Mouse (Mus musculus) embryonic facial prominence, embryonic 14.5 days (tissue): Measurements from ENCODE around the gene Kcnk4. TPM values are rescaled to one million over a fixed set of nuclear protein-coding genes. Genes with fewer than 3 reads are reported as not detected.

Source experiments
- ATAC-seq: fragments of 200-750 bp; cut with Nextera tagmentation; 2 replicates; pipeline ENCODE4 v1.8.0; 2017; ENCODE audit warnings: low read depth, moderate number of reproducible peaks, moderate TSS enrichment
- DNase-seq: peaks from one replicate; pipeline ENCODE4 v3.0.0-alpha.2; 2015; ENCODE audit warnings: low spot score
- H3K27ac ChIP-seq: fragments of 300-500 bp; sonication (generic); replicated peaks from 2 replicates; pipeline ENCODE4 v1.5.1; 2014; ENCODE audit warnings: low read depth, mild to moderate bottlenecking, low read length, moderate library complexity
- H3K27me3 ChIP-seq: fragments of 300-500 bp; sonication (generic); replicated peaks from 2 replicates; pipeline ENCODE4 v1.6.1; 2014; ENCODE audit warnings: low read length; ENCODE audit not compliant: control insufficient read depth, insufficient read depth
- H3K36me3 ChIP-seq: fragments of 300-500 bp; sonication (generic); 2 replicates; pipeline ENCODE4 v1.6.1; 2014; ENCODE audit warnings: low read length, mixed read lengths; ENCODE audit not compliant: control insufficient read depth, insufficient read depth
- H3K4me1 ChIP-seq: fragments of 300-500 bp; sonication (generic); 2 replicates; pipeline ENCODE4 v1.6.1; 2014; ENCODE audit warnings: antibody characterized with exemption, low read length; ENCODE audit not compliant: control insufficient read depth, insufficient read depth
- H3K4me2 ChIP-seq: fragments of 300-500 bp; sonication (generic); 2 replicates; pipeline ENCODE4 v1.6.1; 2014; ENCODE audit warnings: low read depth, mild to moderate bottlenecking, low read length, moderate library complexity, mixed read lengths
- H3K4me3 ChIP-seq: fragments of 300-500 bp; sonication (generic); 2 replicates; pipeline ENCODE4 v1.5.1; 2014; ENCODE audit warnings: low read depth, mild to moderate bottlenecking, low read length
- H3K9ac ChIP-seq: fragments of 300-500 bp; sonication (generic); 2 replicates; pipeline ENCODE4 v1.6.1; 2014; ENCODE audit warnings: low read depth, mild to moderate bottlenecking, low read length, moderate library complexity, mixed read lengths
- H3K9me3 ChIP-seq: fragments of 300-500 bp; sonication (generic); 2 replicates; pipeline ENCODE4 v1.6.1; 2016; ENCODE audit warnings: low read length; ENCODE audit not compliant: control insufficient read depth
- WGBS: fragments of 180-500 bp; shearing (Covaris S2); extraction: QIAGEN DNeasy Blood & Tissue Kit; methylation state at CpG from one replicate; pipeline ENCODE4 v1.1.7; 2014; 5-methylcytosine and 5-hydroxymethylcytosine counted together
- polyA plus RNA-seq: library from polyadenylated mRNA; unstranded; fragments of >200 nt; fragmentation: Nextera tagmentation; extraction: Ambion mirVana; gene quantifications from 2 replicates; pipeline ENCODE4 v1.2.1, GENCODE M21; 2014

Kcnk4 gene
- polyA plus RNA-seq, 1 experiment from 2014 or later, result 1.6 TPM

DNA sequence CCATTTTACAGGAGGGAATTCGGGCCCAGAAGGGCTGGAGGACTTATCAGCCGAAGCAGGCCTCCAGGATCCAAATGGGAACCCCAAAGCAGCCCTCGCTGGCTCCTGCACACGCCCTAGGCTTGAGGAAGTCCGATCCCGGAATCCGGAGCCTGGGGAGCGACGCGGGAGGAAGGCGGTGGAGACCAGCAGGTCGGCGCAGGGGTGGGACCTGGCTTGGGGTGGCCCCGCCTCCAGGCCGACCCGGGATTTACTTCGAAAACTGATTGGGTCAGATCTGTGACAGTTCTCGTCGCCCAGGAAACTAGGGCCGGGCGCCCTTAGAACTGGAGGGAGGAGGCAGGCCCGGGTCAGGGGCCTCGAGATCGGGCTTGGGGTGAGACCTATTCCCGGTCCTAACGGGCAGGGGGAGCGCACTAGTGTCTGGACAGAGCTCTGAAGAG lies 8.0 kb upstream of the Kcnk4 start, which contains the start of gene Gpr137:
TSS of gene Gpr137 (minus strand) at position 232 of the 443 bp plus-strand sequence.
- ATAC-seq (peak; percentile 93), DNase-seq (peak; percentile 97)
- peaks cover 15% of the 10 kb centered on the region for H3K4me1 ChIP-seq
- H3K9ac ChIP-seq, result peak within 1 kb of the TSS; percentile 87
- H3K36me3 ChIP-seq, result peaks cover 12% of the 10 kb centered on the region; the same call in 1 of the 2 replicates
- H3K4me3 ChIP-seq, result peak within 1 kb of the TSS; percentile 90
- H3K4me2 ChIP-seq, result peak within 1 kb of the TSS; percentile 99
- under 1% methylated on average over 27 of the region's 27 CpGs for WGBS
- H3K27ac ChIP-seq, result peak within 1 kb of the TSS; percentile 95
- H3K27me3 ChIP-seq, result no peaks in the 10 kb centered on the region
- H3K9me3 ChIP-seq, result no peaks in the 10 kb centered on the region

GRCm38 (mm10) chr19:6941372-6942248 lies 7.3 kb upstream of the Kcnk4 start, which contains the start of gene Bad:
Gene Bad, plus strand, starts transcription at chr19:6941861.
- H3K4me3 ChIP-seq, result peak within 1 kb of the TSS; percentile 90
- under 1% methylated on average over 68 of the region's 83 CpGs for WGBS
- H3K4me1 ChIP-seq, result peaks cover 15% of the 10 kb centered on the region
- H3K27ac ChIP-seq, result peak within 1 kb of the TSS; percentile 95
- peak within 1 kb of the TSS; percentile 99 for H3K4me2 ChIP-seq
- no peaks in the 10 kb centered on the region for H3K27me3 ChIP-seq
- peak; percentile 95 for DNase-seq
- H3K9ac ChIP-seq, result peak within 1 kb of the TSS; percentile 87
- H3K9me3 ChIP-seq, result no peaks in the 10 kb centered on the region
- ATAC-seq, result peak; percentile 86
- H3K36me3 ChIP-seq, result peaks cover 12% of the 10 kb centered on the region; the same call in 1 of the 2 replicates

DNA sequence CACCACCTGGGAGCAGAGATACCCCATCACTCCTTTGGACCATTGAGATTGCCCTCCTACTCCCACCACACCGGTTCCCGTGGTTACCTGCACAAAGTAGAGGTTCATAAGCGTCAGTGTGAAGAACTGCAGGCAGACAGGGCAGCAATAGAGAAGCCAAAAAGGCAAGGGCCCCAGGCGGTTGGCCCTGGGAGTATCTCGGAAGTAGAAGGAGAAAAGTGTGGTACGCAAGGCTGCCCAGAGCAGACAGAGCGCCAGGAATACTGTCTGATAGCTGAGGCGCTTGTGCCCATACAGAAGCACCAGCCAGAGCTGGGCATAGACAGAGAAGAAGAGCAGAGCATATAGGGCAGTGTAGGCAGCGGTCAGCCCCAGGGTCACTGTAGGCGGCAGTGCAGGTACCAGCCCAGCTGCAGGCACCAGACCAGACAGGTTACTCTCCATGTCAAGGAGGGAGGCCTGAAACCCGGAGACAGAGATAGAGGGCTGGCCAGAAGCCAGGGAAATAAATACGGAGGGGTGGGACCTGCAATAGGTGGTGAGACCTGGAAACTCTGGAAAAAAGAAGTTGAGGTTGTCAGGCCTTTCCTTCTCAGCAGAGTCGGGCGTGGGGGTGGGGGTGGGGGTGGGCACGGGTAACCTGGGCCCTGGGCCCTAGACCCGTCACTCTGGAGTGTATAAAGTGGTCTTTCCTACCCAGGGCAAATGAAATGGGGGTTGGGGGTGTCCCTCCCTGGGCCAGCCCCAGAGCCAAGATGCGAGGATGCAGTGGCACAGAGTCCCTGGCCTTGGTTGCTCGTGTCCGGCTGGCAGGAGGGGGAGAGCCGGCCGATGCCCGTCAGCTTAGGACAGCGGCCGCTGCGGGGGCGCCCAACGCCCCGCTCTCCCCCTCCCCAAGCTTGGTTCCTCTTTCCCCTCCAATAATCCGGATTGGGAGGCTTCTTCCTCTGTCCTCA lies 6.4 kb upstream of the Kcnk4 start:
- 27% methylated on average over 22 of the region's 29 CpGs for WGBS
- H3K4me1 ChIP-seq, result peaks cover 15% of the 10 kb centered on the region
- ATAC-seq, result no peak
- H3K4me3 ChIP-seq, result peak overlapping the region; percentile 90
- peak overlapping the region; percentile 87 for H3K9ac ChIP-seq
- peaks cover 4% of the 10 kb centered on the region; the same call in 1 of the 2 replicates for H3K36me3 ChIP-seq
- H3K4me2 ChIP-seq, result peak overlapping the region; percentile 99
- H3K9me3 ChIP-seq, result no peaks in the 10 kb centered on the region
- peak overlapping the region; percentile 52 for H3K27ac ChIP-seq
- peaks cover 8% of the 10 kb centered on the region for H3K27me3 ChIP-seq
- no peak for DNase-seq

DNA sequence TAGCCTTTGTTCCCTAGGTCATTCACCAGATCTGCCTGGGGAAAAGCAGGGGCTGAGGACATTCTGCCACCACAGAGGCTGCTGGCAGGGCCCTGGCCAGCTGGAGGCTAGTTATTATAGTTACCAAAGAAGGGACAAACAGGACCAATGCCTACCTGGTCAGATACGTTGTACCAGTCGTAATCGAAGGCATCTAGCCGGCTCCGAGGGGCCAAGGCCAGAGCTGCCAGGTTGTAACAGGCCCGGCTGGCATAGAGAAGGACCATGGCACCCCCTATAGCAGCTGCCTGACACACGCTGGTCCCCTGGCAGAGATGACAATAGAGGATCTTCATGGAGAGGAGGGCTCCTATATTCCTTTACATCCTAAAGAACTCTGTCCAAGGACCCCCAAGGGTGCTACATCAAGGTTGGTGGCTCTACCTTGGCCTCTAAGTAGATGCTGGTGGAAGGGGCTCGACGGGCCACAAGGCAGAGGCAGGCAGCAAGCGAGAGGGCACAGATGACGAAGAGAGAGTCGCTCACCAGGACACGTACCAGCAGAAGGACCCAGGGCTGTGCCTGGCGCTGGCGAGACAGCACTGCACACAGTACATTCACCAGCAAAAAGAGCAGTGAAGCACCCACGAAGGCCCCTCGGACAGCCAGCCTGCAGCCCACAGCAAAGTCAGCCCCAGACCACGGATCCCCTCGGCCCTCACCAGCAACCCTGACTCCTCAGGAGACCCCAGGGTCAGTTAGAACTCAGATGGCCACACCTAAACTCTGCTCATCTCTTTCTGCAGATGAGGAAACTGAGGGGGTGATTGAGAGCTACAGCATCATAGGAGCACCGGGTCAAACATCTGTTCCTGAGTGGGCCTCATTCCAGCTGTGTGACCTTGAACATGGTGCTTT lies 5.0 kb upstream of the Kcnk4 start:
- Histone ChIP-seq H3K27me3 (peaks cover 21% of the 10 kb centered on the region), H3K27ac (no peak overlapping the region), H3K9ac (no peak overlapping the region), H3K4me1 (peaks cover 15% of the 10 kb centered on the region), H3K9me3 (no peaks in the 10 kb centered on the region), H3K4me2 (peak overlapping the region; percentile 99; the same call in 1 of the 2 replicates), H3K4me3 (no peak overlapping the region), H3K36me3 (no peaks in the 10 kb centered on the region)
- 88% methylated on average over 20 of the region's 20 CpGs for WGBS
- DNase-seq (no peak), ATAC-seq (no peak)

- peaks cover 36% of the 10 kb centered on the region for H3K27me3 ChIP-seq
- H3K36me3 ChIP-seq, result no peaks in the 10 kb centered on the region
- peaks cover 20% of the 10 kb centered on the region for H3K4me1 ChIP-seq
- no peak overlapping the region for H3K4me2 ChIP-seq
- DNase-seq (no peak), ATAC-seq (no peak)
- H3K9ac ChIP-seq, result 0 out of 2 replicates have a peak overlapping the region, but pooled peaks have one; percentile 10
- WGBS, result 77% methylated on average over 16 of the region's 16 CpGs
- no peaks in the 10 kb centered on the region for H3K9me3 ChIP-seq
- no peak overlapping the region for H3K4me3 ChIP-seq
- H3K27ac ChIP-seq, result no peak overlapping the region
Observed at GRCm38 (mm10) chr19:6937541-6938465, 3.5 kb upstream of the Kcnk4 start.

GRCm38 (mm10) chr19:6936299-6936698 lies 2.0 kb upstream of the Kcnk4 start:
- Histone ChIP-seq H3K4me2 (no peak overlapping the region), H3K27ac (no peak overlapping the region), H3K4me1 (peaks cover 18% of the 10 kb centered on the region; the same call in 1 of the 2 replicates), H3K9me3 (no peaks in the 10 kb centered on the region), H3K9ac (no peak overlapping the region), H3K36me3 (no peaks in the 10 kb centered on the region), H3K27me3 (peaks cover 51% of the 10 kb centered on the region), H3K4me3 (no peak overlapping the region)
- WGBS, result 18% methylated on average over 3 of the region's 3 CpGs
- DNase-seq (no peak), ATAC-seq (no peak)
